Mouse (Mus musculus) thymus, postnatal 0 days (tissue): ENCODE results near the gene H2-Aa. TPM values are rescaled to one million over a fixed set of nuclear protein-coding genes. Genes with fewer than 3 reads are reported as not detected.
A peak's percentile ranks its signal among the peaks of the same experiment; 100 is the strongest.
"Not testable (repeated sequence)": the region's sequence is repeated elsewhere in the genome, so short reads cannot be mapped to it uniquely, and the experiment has no call there.

Experiments used
- DNase-seq: peaks from one replicate; pipeline ENCODE4 v3.0.0-alpha.2; 2015; ENCODE audit warnings: low spot score
- polyA plus RNA-seq: library from polyadenylated mRNA; unstranded; fragments of >200 nt; fragmentation: Nextera tagmentation; extraction: Ambion mirVana; gene quantifications from 2 replicates; pipeline ENCODE4 v1.2.1, GENCODE M21; 2015

Gene H2-Aa
- 991 and 995 TPM in 2 replicates for polyA plus RNA-seq

GRCm38 (mm10) chr17:34287648-34288047 lies at the start of gene H2-Aa:
Gene H2-Aa, minus strand, starts transcription at chr17:34287823.
- DNase-seq: peak; percentile 86

GRCm38 (mm10) chr17:34331200-34331599 lies 43.6 kb upstream of the H2-Aa start:
- no peak for DNase-seq

GRCm38 (mm10) chr17:34329807-34330206 lies 42.2 kb upstream of the H2-Aa start:
- DNase-seq: peak; percentile 53

- no peak for DNase-seq
Observed at GRCm38 (mm10) chr17:34326373-34326772, 38.8 kb upstream of the H2-Aa start.

- DNase-seq: peak; percentile 23
Observed at GRCm38 (mm10) chr17:34325436-34325835, 37.8 kb upstream of the H2-Aa start, which contains the start of gene H2-Eb2. Gene H2-Eb2, plus strand, starts transcription at chr17:34325665.

GRCm38 (mm10) chr17:34317275-34317674 lies 29.7 kb upstream of the H2-Aa start:
- no peak for DNase-seq

GRCm38 (mm10) chr17:34316697-34317096 lies 29.1 kb upstream of the H2-Aa start:
- DNase-seq: no peak

- no peak for DNase-seq
Observed at GRCm38 (mm10) chr17:34315512-34315911, 27.9 kb upstream of the H2-Aa start.

GRCm38 (mm10) chr17:34314286-34314685 lies 26.7 kb upstream of the H2-Aa start:
- no peak for DNase-seq

- DNase-seq: peak; percentile 73
Observed at GRCm38 (mm10) chr17:34313393-34313792, 25.8 kb upstream of the H2-Aa start.

- peak; percentile 43 for DNase-seq
Observed at GRCm38 (mm10) chr17:34312185-34312584, 24.6 kb upstream of the H2-Aa start.

GRCm38 (mm10) chr17:34310526-34310925 lies 22.9 kb upstream of the H2-Aa start:
- not testable (repeated sequence) for DNase-seq

- peak; percentile 56 for DNase-seq
Observed at GRCm38 (mm10) chr17:34309683-34310385, 22.2 kb upstream of the H2-Aa start.

- DNase-seq: no peak
Observed at GRCm38 (mm10) chr17:34309225-34309624, 21.6 kb upstream of the H2-Aa start.

GRCm38 (mm10) chr17:34308161-34308560 lies 20.5 kb upstream of the H2-Aa start:
- DNase-seq: no peak

GRCm38 (mm10) chr17:34307216-34307615 lies 19.6 kb upstream of the H2-Aa start:
- DNase-seq: no peak

- DNase-seq: no peak
Observed at GRCm38 (mm10) chr17:34306407-34306806, 18.8 kb upstream of the H2-Aa start.

- DNase-seq: peak; percentile 88
Observed at GRCm38 (mm10) chr17:34305380-34306030, 17.9 kb upstream of the H2-Aa start, which contains the start of gene H2-Eb1. Gene H2-Eb1, plus strand, starts transcription at chr17:34305867.

GRCm38 (mm10) chr17:34304751-34305150 lies 17.1 kb upstream of the H2-Aa start:
- peak; percentile 72 for DNase-seq

- no peak for DNase-seq
Observed at GRCm38 (mm10) chr17:34303789-34304188, 16.2 kb upstream of the H2-Aa start.

- DNase-seq: no peak
Observed at GRCm38 (mm10) chr17:34301670-34302190, 14.1 kb upstream of the H2-Aa start.
